Mouse (Mus musculus) embryonic stem cell, embryonic (primary cell): Measurements from ENCODE around the gene Dnmt3a.

Experiments used
- CTCF ChIA-PET, 4 experiments: fragments of 300-600 bp in 2 of 4; fragments of 350-600 bp in 2 of 4; sonication (Branson Sonifier 250); formaldehyde crosslinking; loops; one replicate each; lab custom pipeline; 2022; ENCODE audit warnings: inconsistent platforms in 2 of 4; lab: Charles Lee
- POLR2A ChIA-PET, 4 experiments: fragments of 300-600 bp in 2 of 4; fragments of 350-600 bp in 2 of 4; sonication (Branson Sonifier 250); formaldehyde crosslinking; loops; one replicate each; lab custom pipeline; 2022; ENCODE audit warnings: antibody characterized with exemption in 4 of 4, inconsistent platforms in 1 of 4; lab: Charles Lee

Dnmt3a gene

DNA sequence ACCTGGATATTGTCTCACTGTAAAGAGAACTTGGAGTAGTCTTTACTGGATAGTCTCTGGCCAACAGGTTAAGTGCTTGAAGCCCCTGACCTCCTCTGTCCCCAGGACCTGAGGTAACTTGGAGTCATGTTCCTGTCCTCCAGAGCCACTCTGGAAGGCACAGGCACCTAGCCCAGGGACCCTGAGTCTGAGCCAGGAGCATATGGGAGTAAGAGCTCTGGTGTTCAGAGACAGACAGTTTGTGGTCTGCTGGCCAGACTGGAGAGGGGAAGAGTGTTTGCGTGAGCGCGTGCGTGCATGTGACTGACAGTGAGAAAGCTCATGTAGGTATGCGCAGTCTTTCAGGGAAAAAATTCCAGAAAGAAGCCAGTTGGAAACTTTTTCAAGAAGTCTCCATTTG lies 64.2 kb downstream of the Dnmt3a start:
- ChIA-PET CTCF (interaction anchor here in 1 of 4 experiments (1.7 kb wide), 1 partner anchor 233 kb away, joined by 3 read pairs; no protein-coding TSS in a partner anchor), POLR2A (interaction anchor here in 2 of 4 experiments (0.8 to 6.8 kb wide), 5 partner anchors 17 to 23 kb away, joined by 3 to 71 read pairs (median 3); no protein-coding TSS in a partner anchor)

DNA sequence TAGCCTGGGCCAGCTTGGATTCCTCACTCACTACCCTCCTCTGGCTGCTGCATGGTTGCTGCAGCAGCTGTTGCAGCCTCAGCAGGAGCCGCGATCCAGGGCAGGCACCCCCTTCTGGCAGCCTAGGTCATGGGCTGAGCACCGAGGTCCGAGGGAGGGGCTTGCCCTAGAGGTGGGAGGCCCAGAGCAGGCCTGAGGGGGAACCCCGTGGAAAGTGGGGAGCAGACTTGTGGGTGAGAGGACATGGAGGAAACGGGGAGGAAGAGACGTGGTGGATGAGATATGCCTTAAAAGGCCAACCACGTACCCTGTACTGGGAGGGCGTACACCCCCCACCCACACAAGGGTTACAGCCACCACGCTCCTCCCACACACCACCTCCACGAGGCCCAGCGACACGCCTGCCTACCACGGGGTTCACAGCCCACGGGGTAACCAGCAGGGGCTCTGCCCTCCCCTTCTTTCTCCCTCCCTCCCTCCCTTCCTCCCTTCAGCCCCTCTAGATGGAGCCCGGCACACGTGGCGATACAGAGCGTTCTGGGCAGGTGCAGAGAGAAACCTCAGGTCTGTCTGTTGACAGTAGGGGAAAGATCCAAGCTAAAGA lies 65.2 kb downstream of the Dnmt3a start:
- POLR2A ChIA-PET = interaction anchor here in 3 of 4 experiments (0.6 to 6.8 kb wide), 39 partner anchors 7 to 1235 kb away, joined by 3 to 71 read pairs (median 3); partner anchors contain the start of genes Cenpo (in 1 of the 3), Dnmt3a (in 1 of the 3), Efr3b (in 1 of the 3) and Ptrhd1 (in 1 of the 3)
- CTCF ChIA-PET = interaction anchor here (0.5 to 2.1 kb wide), 15 partner anchors 9 to 256 kb away, joined by 3 to 7 read pairs (median 3); no protein-coding TSS in a partner anchor

DNA sequence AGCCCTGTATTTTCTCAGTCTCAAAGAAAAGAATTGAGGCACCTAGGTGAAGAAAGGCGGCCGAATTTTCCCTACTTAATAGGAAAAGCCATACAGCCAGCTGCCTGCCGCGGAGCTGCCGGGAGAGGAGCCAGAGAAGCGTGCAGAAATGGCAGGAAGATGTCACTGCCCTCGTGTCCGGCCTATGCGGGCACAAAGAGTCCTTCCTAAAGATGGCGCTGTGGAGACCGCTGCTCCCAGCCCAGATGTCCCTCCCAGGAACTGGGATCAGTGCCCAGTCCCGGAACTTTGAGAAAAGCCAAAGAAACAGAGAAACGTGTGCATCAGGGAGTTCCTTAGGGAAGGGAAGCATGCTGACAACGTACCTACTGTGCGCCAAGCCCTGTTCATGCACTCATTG lies 65.8 kb downstream of the Dnmt3a start:
- POLR2A ChIA-PET = interaction anchor here in 3 of 4 experiments (0.6 to 6.8 kb wide), 39 partner anchors 8 to 1234 kb away, joined by 3 to 71 read pairs (median 4); partner anchors contain the start of genes Cenpo (in 1 of the 3), Dnmt3a (in 1 of the 3), Efr3b (in 1 of the 3) and Ptrhd1 (in 1 of the 3)
- CTCF ChIA-PET = interaction anchor here in 3 of 4 experiments (0.6 to 2.1 kb wide), 15 partner anchors 9 to 261 kb away, joined by 3 to 7 read pairs (median 3); no protein-coding TSS in a partner anchor

DNA sequence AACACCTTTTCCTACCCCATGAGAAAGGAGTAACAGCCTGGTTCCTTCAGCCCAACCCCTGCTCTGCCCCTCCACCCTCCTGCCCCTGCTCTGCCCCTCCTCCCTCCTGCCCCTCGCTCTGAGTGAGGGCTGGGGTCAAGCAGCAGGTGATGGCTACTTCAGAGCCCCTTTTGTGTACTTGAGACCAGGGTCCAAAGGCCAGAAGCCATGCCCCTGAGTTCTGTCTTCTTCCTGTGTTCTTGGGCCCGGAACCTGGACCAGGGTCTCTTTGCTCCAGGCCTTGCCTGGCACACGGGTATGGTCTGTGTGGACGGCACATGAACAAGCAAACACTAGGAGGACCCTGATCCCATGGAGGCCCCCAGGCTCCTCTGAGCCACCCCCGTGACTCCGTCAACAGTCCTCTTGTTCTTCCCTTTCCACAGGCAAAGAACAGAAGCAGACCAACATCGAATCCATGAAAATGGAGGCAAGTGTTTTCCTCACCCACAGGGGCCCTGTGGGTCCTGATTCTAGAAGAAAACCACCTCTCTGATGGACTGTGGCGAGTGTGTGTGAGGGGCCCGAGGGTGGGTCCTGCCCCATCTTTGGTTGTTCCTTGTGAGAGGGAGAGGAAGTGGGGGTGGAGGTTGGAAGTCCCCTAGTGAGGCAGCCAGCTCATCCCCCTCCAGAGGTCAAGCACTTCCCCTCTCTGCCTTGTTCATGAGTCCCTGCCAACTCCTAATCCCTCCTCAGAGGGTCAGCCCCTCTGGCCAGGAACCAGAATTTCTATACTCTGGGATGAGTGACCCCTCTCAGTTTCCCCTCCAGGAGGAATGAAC lies 66.8 kb downstream of the Dnmt3a start:
- CTCF ChIA-PET = interaction anchor here in 3 of 4 experiments (0.6 to 2.1 kb wide), 4 partner anchors 11 to 64 kb away, joined by 3 to 7 read pairs (median 4); no protein-coding TSS in a partner anchor
- POLR2A ChIA-PET = interaction anchor here in 3 of 4 experiments (0.7 to 6.8 kb wide), 17 partner anchors 8 to 413 kb away, joined by 3 to 71 read pairs (median 7); partner anchors contain the start of gene Dnmt3a (in 1 of the 3)

- ChIA-PET POLR2A (no interaction called here), CTCF (no interaction called here)
These were observed 69.7 kb downstream of the Dnmt3a start for GRCm38 (mm10) chr12:3875474-3875873.

DNA sequence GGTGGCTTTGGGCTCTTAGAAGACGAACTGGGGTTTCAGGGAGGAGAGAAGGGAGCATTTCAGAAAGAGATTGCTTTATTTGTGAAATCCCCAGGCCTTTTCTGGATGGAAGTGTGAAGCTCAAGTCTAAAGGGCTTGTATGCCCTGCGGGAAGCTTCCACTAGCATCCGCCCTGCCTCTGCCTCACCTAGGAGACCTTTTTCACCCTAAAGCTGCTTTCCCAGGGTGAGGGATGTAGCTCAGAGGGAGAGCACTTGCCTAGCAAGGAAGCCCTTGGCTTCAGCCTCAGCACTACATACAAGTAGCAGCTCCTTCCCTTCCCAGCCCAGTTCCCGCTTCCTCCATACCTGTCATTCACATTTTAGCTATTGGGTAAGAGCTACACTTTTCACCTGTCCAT lies 71.6 kb downstream of the Dnmt3a start:
- POLR2A ChIA-PET = interaction anchor here in 3 of 4 experiments (0.7 to 2.7 kb wide), 17 partner anchors 8 to 97 kb away, joined by 3 to 30 read pairs (median 4); no protein-coding TSS in a partner anchor

DNA sequence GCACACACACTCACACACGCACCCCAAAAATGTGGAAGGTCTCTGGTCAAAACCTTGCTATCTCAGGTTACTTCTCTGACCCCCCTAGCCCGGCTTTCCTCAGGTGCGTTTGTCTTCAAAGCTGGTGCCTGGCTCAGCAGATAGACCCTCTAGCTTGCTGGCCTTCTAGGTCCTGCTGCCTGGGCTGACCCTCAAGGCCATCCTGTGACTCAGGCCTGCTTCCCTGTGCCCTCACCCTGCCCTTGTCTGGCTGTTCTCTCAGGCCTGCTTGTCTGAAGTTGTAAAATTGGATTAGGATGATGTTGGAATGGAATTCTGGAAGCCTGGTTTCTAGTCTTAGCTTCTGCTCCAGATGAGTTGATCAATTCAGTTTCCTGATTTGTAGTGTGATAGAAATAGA lies 75.7 kb downstream of the Dnmt3a start:
- ChIA-PET POLR2A (interaction anchor here in 2 of 4 experiments (0.8 to 1.4 kb wide), 4 partner anchors 8 to 29 kb away, joined by 3 to 5 read pairs (median 4); no protein-coding TSS in a partner anchor), CTCF (interaction anchor here in 1 of 4 experiments (1.0 kb wide), 1 partner anchor 10 kb away, joined by 3 read pairs; no protein-coding TSS in a partner anchor)

More for the DNA sequence above, 71.6 kb downstream of the Dnmt3a start:
- CTCF ChIA-PET = interaction anchor here in 2 of 4 experiments (0.6 to 1.8 kb wide), 5 partner anchors 25 to 312 kb away, joined by 3 to 8 read pairs (median 4); no protein-coding TSS in a partner anchor

GRCm38 (mm10) chr12:3884892-3885493 lies 79.2 kb downstream of the Dnmt3a start:
- POLR2A ChIA-PET = interaction anchor here in 2 of 4 experiments (0.6 to 6.1 kb wide), 12 partner anchors 8 to 849 kb away, joined by 3 to 30 read pairs (median 6); no protein-coding TSS in a partner anchor
- CTCF ChIA-PET = interaction anchor here in 2 of 4 experiments (0.6 to 1.4 kb wide), 5 partner anchors 8 to 228 kb away, joined by 3 to 4 read pairs (median 3); no protein-coding TSS in a partner anchor

DNA sequence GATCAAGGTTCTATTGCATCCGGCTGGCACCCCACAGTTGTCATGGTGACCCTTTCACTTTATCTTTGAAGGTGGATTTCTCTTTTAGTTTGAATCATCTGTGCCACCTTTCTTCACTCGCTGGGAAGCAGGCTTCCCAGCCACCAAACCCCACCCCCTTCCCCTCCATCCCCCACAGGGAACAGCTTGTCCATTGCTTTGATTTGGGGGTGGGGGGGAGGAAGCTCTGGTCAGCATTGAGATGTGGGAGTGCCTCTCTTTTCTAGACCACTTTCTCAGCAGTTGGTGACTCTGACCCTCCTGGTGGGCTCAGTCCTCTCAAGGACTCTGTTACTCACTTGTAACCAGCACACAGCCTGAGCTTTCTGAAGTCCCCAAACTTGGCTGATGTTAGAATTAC lies 80.8 kb downstream of the Dnmt3a start:
- ChIA-PET CTCF (interaction anchor here in 2 of 4 experiments (0.5 to 0.6 kb wide), 4 partner anchors 52 to 1545 kb away, joined by 3 to 8 read pairs (median 6); no protein-coding TSS in a partner anchor), POLR2A (interaction anchor here (0.6 to 6.1 kb wide), 14 partner anchors 9 to 931 kb away, joined by 3 to 30 read pairs (median 4); partner anchors contain the start of gene Sf3b6 (in 1 of the 4))

DNA sequence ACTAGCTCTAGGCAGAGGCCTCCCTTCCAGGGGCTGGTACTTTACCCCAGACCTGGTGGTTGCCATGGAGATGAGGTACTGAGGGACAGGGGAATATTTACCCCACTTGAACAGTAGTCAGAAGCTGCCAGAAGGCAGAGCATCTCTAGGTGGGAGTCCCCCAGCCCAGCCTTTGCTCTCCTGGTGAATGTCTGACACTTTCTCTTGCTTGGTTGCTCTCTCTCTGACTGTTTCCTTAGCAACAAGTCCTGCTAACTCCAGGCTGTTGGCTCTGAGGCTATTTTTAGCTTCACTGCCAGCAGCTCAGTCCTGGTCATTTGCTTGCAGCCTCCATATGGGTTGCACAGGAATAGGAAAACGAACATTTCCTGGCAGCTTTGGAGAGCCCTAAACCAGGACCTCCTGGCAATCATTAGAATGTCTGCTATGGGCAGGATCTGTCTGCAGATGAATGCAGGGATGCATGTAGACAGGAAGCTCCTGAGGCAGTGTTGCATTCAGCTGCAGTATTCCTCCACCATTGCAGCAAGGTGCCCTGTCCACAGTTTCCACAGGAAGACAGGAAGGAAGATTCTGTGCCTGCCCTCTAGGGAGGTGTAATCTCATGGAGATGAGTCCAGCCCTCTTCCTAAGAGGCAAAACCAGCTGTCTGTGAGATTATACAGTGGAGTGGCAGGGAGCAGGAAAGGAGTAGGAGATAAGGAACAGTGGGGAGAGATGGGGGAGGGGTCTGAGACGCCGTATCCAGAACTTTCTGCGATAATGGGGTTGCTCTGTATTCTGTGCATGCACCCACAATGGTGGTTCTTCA lies 81.9 kb downstream of the Dnmt3a start:
- ChIA-PET POLR2A (interaction anchor here in 3 of 4 experiments (0.6 to 7.1 kb wide), 12 partner anchors 8 to 160 kb away, joined by 3 to 71 read pairs (median 5); no protein-coding TSS in a partner anchor), CTCF (interaction anchor here in 2 of 4 experiments (0.5 to 1.1 kb wide), 2 partner anchors 16 to 305 kb away, joined by 3 to 5 read pairs; no protein-coding TSS in a partner anchor)

GRCm38 (mm10) chr12:3889875-3890635 lies 84.2 kb downstream of the Dnmt3a start:
- POLR2A ChIA-PET = interaction anchor here in 3 of 4 experiments (0.6 to 7.1 kb wide), 13 partner anchors 9 to 468 kb away, joined by 3 to 71 read pairs (median 5); no protein-coding TSS in a partner anchor
- CTCF ChIA-PET = interaction anchor here in 2 of 4 experiments (0.5 to 0.9 kb wide), 2 partner anchors 38 to 830 kb away, joined by 3 read pairs; no protein-coding TSS in a partner anchor

DNA sequence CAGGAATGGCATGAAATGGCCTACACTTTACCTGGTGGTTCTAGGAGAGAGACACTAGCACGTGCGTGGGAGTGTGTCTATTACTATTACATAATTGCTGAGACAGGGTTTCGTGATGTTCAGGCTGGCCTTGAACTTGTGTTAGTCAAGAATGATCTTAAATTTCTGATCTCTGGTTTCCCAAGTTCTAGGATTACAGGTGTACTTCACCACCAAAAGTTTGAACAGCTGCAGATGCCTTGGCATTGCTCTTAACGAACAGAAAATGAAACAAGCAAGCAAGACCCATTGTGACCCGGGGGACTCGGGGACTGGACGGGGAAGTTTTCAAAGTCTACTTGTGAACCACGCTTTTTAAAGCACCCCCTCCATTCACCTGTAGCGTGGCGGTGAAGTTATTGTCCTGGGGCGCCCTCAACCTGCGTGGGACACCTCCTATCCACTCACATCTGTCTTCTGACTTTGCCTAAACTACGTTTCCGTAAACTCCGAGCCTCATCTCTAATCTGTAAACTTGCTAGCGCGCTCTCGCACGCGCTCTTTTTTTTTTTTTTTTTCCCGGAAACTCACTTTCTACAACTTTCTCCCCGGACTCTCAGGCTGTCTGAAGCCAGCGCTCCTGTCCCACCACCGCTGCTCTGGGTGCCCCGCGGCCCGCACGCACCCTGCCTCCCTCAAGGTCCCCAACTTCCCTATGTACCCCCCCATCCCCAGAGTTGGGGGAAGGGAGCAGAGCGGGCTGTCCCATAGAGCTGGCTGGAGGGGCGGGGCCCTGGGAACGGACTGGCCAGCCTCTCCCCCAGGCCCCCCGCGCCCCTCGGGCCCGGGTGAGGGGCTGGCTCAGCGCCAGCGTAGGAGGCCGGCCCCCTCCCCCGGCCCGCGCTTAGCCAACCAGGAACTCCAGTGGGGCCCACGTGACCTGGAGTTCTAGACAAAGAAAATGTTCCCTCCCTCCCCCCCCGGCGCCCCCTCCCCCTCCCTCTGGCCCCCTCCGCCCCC lies 85.2 kb downstream of the Dnmt3a start:
- POLR2A ChIA-PET = interaction anchor here in 3 of 4 experiments (0.7 to 7.1 kb wide), 22 partner anchors 9 to 467 kb away, joined by 3 to 71 read pairs (median 6); no protein-coding TSS in a partner anchor
- CTCF ChIA-PET = interaction anchor here in 2 of 4 experiments (0.6 to 0.7 kb wide), 3 partner anchors 110 to 503 kb away, joined by 5 to 24 read pairs (median 5); no protein-coding TSS in a partner anchor

- ChIA-PET CTCF (interaction anchor here in 3 of 4 experiments (0.6 to 1.5 kb wide), 7 partner anchors 35 to 504 kb away, joined by 3 to 24 read pairs (median 4); no protein-coding TSS in a partner anchor), POLR2A (interaction anchor here in 3 of 4 experiments (0.5 to 7.1 kb wide), 22 partner anchors 9 to 466 kb away, joined by 3 to 71 read pairs (median 4); no protein-coding TSS in a partner anchor)
These were observed 86.0 kb downstream of the Dnmt3a start for GRCm38 (mm10) chr12:3891779-3892239.
